Mouse (Mus musculus) limb, embryonic 10.5 days (tissue): Measurements from ENCODE around the gene Adra2b. TPM values are rescaled to one million over a fixed set of nuclear protein-coding genes. Genes with fewer than 3 reads are reported as not detected.

Source experiments
- DNase-seq: peaks from one replicate; pipeline ENCODE4 v3.0.0-alpha.2; 2017; ENCODE audit warnings: low spot score
- H3K27ac ChIP-seq: fragments of 300-500 bp; sonication (generic); 2 replicates; pipeline ENCODE4 v1.5.1; 2016; ENCODE audit warnings: mild to moderate bottlenecking
- H3K27me3 ChIP-seq: fragments of 300-500 bp; sonication (generic); 2 replicates; pipeline ENCODE4 v1.6.1; 2016; ENCODE audit warnings: low read depth, mild to moderate bottlenecking; ENCODE audit not compliant: poor library complexity, severe bottlenecking
- H3K36me3 ChIP-seq: fragments of 300-500 bp; sonication (generic); 2 replicates; pipeline ENCODE4 v1.6.1; 2016; ENCODE audit warnings: mild to moderate bottlenecking, moderate library complexity
- H3K4me1 ChIP-seq: fragments of 300-500 bp; sonication (generic); 2 replicates; pipeline ENCODE4 v1.6.1; 2016
- H3K4me3 ChIP-seq: fragments of 300-500 bp; sonication (generic); 2 replicates; pipeline ENCODE4 v1.5.1; 2016; ENCODE audit warnings: mild to moderate bottlenecking, moderate library complexity
- H3K9me3 ChIP-seq: fragments of 300-500 bp; sonication (generic); replicated peaks from 2 replicates; pipeline ENCODE4 v1.6.1; 2016; ENCODE audit warnings: mild to moderate bottlenecking
- WGBS: fragments of 180-500 bp; shearing (Covaris S2); methylation state at CpG from one replicate; pipeline ENCODE4 v1.1.7; 2016; 5-methylcytosine and 5-hydroxymethylcytosine counted together
- polyA plus RNA-seq: library from polyadenylated mRNA; unstranded; fragments of >200 nt; fragmentation: Nextera tagmentation; extraction: Ambion mirVana; gene quantifications from 2 replicates; pipeline ENCODE4 v1.2.1, GENCODE M21; 2016

The Adra2b gene
- polyA plus RNA-seq, 1 experiment from 2014 or later: 1.7 TPM

DNA sequence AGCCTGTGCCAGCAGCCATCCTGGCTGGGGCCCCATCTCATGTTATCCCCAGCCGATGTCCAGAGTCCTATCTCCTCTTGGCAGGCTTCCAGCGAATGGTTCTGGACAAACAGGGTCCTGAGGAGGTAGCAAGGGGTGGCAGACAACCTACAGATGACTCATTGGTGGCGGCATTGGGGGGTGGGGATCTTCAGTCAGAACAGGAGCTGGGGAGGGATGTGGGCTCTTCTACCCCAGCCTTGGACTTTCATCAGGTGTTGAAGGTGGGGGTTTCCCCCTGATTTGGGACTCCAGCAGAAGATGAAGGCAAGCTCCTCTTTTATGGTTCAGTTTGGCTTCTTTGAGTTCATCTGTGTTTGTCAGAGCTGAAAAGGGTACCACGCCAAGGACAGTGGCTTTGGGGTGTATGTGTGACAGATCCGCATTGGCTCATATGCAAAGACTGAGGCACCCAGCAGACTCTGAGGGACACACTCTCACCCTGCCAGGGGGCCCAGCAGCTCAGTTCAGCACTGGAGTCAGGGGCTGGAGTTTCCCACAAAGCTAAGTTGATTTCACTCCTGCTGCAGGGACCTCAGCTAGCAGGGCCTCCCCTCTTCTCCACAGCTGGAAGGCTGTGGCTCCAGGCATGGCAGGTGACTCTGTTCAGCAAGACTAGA, 28.9 kb upstream of the Adra2b start:
- peaks cover 42% of the 10 kb centered on the region for H3K4me1 ChIP-seq
- H3K4me3 ChIP-seq: no peak overlapping the region
- H3K36me3 ChIP-seq: no peaks in the 10 kb centered on the region
- WGBS: 80% methylated on average over 5 of the region's 5 CpGs
- no peak for DNase-seq
- no peaks in the 10 kb centered on the region for H3K9me3 ChIP-seq
- peaks cover 55% of the 10 kb centered on the region for H3K27me3 ChIP-seq
- no peak overlapping the region for H3K27ac ChIP-seq

DNA sequence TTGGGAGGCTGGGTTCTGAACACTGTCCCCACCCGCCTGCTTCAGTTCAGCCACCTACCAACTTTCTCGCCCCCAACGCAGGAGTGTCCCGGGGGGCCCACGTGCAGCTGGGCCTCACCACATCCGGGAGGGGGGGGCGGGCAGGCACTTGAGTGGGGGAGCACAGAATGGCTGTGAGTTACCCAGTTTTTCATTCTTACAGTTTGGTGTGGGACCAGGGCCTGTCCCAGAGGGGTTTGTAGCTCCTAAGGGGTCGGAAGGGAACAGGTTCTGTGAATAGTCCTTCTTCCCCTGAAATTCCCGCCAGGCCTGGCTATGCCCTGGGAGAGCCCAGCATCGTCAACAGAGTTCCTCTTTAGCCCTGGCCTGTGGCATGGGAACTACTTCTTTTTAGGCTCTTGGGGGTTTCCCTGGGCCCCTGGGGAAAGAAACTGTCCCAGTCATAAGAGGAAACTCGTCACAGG, 27.9 kb upstream of the Adra2b start:
- Histone ChIP-seq H3K36me3 (no peaks in the 10 kb centered on the region), H3K27me3 (peaks cover 55% of the 10 kb centered on the region), H3K4me1 (peaks cover 39% of the 10 kb centered on the region), H3K4me3 (peak overlapping the region; percentile 66), H3K27ac (0 out of 2 replicates have a peak overlapping the region, but pooled peaks have one; percentile 3), H3K9me3 (no peaks in the 10 kb centered on the region)
- 55% methylated on average over 11 of the region's 11 CpGs for WGBS
- DNase-seq: no peak

DNA sequence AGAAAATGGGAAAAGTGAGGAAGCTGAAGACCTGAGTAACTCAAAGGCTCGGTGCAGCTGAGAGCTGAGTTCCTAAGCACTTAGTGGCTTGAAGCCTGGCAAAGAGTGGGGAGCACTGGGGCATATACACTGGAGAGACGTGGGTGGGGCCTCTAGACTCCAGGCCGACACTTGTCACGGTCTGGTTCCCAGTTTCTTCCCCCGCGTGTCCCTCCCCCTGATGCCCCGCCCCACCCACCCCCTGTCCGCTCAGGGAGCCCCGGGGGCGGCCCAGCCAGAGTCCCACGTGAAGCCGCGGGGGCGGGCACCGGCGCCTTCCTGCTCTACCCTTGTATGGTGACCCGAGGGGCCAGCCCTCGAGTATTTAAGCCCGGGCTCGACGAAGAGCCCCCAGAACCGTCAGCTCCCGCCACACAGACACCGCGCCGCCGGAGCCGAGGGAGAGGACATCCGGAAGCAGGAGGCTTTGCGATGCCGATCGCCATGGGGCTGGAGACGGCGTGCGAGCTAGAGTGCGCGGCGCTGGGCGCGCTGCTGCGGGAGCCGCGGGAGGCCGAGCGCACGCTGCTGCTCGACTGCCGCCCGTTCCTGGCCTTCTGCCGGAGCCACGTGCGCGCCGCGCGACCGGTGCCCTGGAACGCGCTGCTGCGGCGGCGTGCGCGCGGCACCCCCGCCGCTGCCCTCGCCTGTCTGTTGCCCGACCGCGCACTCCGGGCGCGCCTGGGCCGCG, 27.1 kb upstream of the Adra2b start, which contains the start of gene Dusp2:
Dusp2 (plus strand) TSS at position 393 of the 730 bp plus-strand sequence.
- under 1% methylated on average over 73 of the region's 76 CpGs for WGBS
- peaks cover 39% of the 10 kb centered on the region for H3K4me1 ChIP-seq
- peaks cover 55% of the 10 kb centered on the region for H3K27me3 ChIP-seq
- no peaks in the 10 kb centered on the region for H3K36me3 ChIP-seq
- peak; percentile 69 for DNase-seq
- H3K27ac ChIP-seq: peak within 1 kb of the TSS; percentile 81
- peak within 1 kb of the TSS; percentile 66 for H3K4me3 ChIP-seq
- no peaks in the 10 kb centered on the region for H3K9me3 ChIP-seq

DNA sequence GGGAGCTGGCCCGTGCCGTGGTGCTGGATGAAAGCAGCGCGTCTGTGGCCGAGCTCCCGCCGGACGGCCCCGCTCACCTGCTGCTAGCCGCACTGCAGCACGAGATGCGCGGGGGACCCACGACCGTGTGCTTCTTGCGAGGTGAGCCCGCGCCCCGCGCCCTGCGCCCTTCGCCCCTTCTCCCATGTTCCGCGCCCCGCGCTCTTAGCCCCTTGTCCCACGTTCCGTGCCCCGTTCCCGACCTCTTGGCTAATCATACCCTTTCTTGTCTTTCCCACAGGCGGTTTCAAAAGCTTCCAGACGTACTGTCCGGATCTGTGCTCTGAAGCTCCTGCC, 26.5 kb upstream of the Adra2b start:
- Histone ChIP-seq H3K4me3 (peak overlapping the region; percentile 66), H3K27me3 (peaks cover 55% of the 10 kb centered on the region), H3K9me3 (no peaks in the 10 kb centered on the region), H3K4me1 (peaks cover 39% of the 10 kb centered on the region), H3K27ac (peak overlapping the region; percentile 81), H3K36me3 (no peaks in the 10 kb centered on the region)
- DNase-seq: no peak
- 5% methylated on average over 33 of the region's 33 CpGs for WGBS

DNA sequence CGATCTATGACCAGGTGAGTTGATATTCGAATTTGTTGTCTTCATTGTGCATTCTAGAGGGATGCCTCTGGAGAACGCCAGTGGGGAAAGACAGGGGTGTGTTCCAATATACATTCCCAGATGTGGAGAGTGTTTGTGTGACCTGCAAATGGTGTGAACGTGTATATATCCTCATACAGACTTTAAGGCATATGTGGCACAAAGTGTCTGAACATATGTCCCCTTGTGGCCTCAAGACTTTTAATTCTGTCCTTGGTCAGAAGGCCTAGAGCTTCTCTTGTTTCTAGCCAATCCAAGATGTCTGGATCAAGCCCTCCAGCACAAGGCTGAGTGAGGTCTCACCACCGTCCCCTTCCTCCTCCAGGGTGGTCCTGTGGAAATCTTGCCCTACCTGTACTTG, 26.1 kb upstream of the Adra2b start:
- no peak for DNase-seq
- peaks cover 39% of the 10 kb centered on the region for H3K4me1 ChIP-seq
- peaks cover 55% of the 10 kb centered on the region for H3K27me3 ChIP-seq
- no peak overlapping the region for H3K27ac ChIP-seq
- no peaks in the 10 kb centered on the region for H3K9me3 ChIP-seq
- WGBS: 51% methylated on average over 5 of the region's 5 CpGs
- H3K4me3 ChIP-seq: peak overlapping the region; percentile 66
- H3K36me3 ChIP-seq: no peaks in the 10 kb centered on the region

DNA sequence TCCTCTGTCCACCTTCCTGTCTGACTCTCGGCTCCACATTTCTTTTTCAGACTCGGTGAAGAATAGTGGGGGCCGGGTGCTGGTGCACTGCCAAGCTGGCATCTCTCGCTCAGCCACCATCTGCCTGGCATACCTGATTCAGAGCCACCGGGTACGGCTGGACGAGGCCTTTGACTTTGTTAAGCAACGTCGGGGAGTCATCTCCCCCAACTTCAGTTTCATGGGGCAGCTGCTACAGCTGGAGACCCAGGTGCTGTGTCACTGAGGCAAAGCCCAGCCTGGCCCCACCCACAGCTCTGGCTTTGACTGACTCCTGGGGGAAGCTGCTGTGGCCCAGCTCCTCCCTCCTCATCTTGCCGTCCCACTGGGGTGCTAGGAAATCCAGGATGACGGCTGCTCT, 25.5 kb upstream of the Adra2b start:
- peaks cover 39% of the 10 kb centered on the region for H3K4me1 ChIP-seq

DNA sequence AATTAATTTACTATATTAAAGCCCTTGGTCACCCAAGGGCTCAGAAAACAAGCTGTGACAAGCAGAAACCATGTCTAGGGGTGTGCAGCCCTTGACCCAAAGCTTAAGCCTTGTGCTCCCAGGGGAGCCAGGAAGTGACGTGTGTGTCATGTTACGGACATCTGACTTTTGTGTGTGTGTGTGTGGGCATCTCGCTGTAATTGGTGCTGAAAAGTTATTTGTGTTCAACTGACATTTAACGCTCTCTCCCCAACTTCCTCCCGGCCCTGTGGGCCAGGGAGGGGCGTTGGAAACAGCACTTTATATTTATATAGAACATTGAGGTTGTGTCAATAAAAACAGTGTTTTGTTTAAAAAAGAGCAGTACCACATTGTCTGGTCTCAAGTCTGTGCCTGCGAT, 25.0 kb upstream of the Adra2b start:
- no peak for DNase-seq
- Histone ChIP-seq H3K4me3 (0 out of 2 replicates have a peak overlapping the region, but pooled peaks have one; percentile 6), H3K36me3 (no peaks in the 10 kb centered on the region), H3K4me1 (peaks cover 38% of the 10 kb centered on the region), H3K9me3 (no peaks in the 10 kb centered on the region), H3K27ac (no peak overlapping the region), H3K27me3 (peaks cover 50% of the 10 kb centered on the region)
- 63% methylated on average over 7 of the region's 7 CpGs for WGBS

More for the DNA sequence above, 25.5 kb upstream of the Adra2b start:
- 67% methylated on average over 11 of the region's 11 CpGs for WGBS
- H3K4me3 ChIP-seq: peak overlapping the region; percentile 66
- no peak overlapping the region for H3K27ac ChIP-seq
- H3K27me3 ChIP-seq: peaks cover 55% of the 10 kb centered on the region
- H3K36me3 ChIP-seq: no peaks in the 10 kb centered on the region
- no peaks in the 10 kb centered on the region for H3K9me3 ChIP-seq
- no peak for DNase-seq

DNA sequence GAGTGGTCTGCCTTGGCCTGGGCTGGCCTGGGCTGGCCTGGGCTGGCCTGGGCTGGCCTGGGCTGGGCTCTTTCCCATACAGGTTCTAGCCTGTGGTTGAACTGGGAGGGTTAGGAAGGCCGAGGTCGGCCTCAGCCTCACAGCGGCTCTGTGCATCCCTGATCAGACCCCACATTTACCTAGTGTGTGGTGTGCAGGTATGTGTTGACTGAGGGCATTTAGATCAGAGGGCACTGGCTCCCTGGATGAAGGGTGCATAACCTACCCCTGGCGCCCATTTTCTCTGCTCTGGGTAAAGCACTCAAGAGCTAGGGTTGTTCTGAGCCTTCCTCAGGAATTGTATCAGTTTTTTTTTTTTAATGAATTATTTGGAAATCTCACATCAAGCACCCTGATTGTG, 24.6 kb upstream of the Adra2b start, which contains the start of gene Astl:
Astl (plus strand) TSS at position 224 of the 400 bp plus-strand sequence.
- H3K9me3 ChIP-seq: no peaks in the 10 kb centered on the region
- H3K4me3 ChIP-seq: peak within 1 kb of the TSS; percentile 66; the same call in 1 of the 2 replicates
- H3K36me3 ChIP-seq: no peaks in the 10 kb centered on the region
- WGBS: 78% methylated on average over 4 of the region's 4 CpGs
- no peak for DNase-seq
- H3K27ac ChIP-seq: no peak within 1 kb of the TSS
- H3K4me1 ChIP-seq: peaks cover 34% of the 10 kb centered on the region
- peaks cover 48% of the 10 kb centered on the region for H3K27me3 ChIP-seq

DNA sequence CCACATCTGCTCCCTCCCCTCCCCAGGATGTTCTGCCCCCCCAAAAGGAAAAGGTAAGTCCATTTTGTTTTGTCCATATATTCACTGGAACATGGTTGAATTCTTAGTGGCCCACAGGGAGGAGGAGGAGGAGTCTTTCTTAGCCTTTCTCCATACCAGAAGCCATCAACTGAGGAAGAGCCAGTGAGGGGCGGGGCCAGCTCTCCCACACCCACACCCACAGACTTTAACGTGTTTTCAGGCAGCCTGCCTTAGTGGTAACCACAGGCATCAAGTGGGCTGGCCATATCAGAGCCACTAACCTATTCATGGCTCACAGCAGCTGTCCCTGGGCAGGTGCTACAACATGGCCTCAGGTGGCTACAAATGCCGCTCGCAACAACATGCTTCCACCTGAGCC, 24.2 kb upstream of the Adra2b start:
- DNase-seq: no peak
- H3K4me3 ChIP-seq: no peak overlapping the region
- H3K27ac ChIP-seq: no peak overlapping the region
- no peaks in the 10 kb centered on the region for H3K9me3 ChIP-seq
- peaks cover 46% of the 10 kb centered on the region for H3K27me3 ChIP-seq
- H3K36me3 ChIP-seq: no peaks in the 10 kb centered on the region
- WGBS: 73% methylated on average over 4 of the region's 4 CpGs
- H3K4me1 ChIP-seq: peaks cover 31% of the 10 kb centered on the region

DNA sequence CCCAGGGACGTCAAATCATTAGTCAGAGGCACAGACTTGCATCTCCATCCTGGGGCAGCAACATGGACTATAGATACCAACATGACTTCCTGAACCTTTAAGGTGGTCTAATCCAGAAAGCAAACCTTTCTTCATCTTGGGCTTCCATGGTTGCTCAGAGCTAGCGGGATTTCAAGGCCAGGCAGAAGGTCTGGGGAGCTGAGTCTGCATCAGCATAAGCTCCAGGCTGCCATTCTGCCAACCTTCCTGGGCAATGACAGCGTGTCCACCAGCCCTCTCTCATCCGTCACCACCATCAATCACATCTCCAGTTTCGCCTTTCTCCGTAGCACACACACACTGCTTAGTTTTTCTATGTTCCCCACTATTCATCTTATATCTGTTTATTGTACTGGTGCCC, 23.7 kb upstream of the Adra2b start:
- H3K36me3 ChIP-seq: no peaks in the 10 kb centered on the region
- no peak for DNase-seq
- peaks cover 42% of the 10 kb centered on the region for H3K27me3 ChIP-seq
- H3K4me3 ChIP-seq: no peak overlapping the region
- WGBS: 79% methylated on average over 6 of the region's 6 CpGs
- no peak overlapping the region for H3K27ac ChIP-seq
- no peaks in the 10 kb centered on the region for H3K9me3 ChIP-seq
- H3K4me1 ChIP-seq: peaks cover 30% of the 10 kb centered on the region

DNA sequence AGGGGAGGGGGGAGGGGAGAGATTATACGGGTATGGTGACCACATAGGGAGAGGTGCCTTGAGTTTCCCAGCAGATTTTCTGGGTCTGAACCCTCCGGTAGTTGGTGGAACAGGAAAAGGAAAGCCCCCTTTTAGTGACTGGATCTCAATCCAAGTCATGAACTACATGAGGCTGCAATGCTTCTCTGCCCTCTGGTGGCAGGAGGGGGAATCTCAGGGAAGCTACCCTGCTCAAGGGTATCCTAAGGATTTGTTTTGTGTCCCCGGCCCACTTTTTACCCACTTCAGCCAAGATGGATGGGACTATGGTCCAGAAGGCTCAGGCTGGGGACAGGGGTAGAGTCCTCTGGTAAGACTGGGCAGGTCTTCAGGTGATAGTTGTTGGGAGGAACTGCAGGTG, 21.8 kb upstream of the Adra2b start:
- DNase-seq: peak; percentile 79
- peaks cover 23% of the 10 kb centered on the region for H3K27me3 ChIP-seq
- 21% methylated on average over 3 of the region's 3 CpGs for WGBS
- H3K4me3 ChIP-seq: no peak overlapping the region
- no peaks in the 10 kb centered on the region for H3K9me3 ChIP-seq
- no peaks in the 10 kb centered on the region for H3K36me3 ChIP-seq
- H3K4me1 ChIP-seq: peaks cover 17% of the 10 kb centered on the region
- H3K27ac ChIP-seq: no peak overlapping the region

DNA sequence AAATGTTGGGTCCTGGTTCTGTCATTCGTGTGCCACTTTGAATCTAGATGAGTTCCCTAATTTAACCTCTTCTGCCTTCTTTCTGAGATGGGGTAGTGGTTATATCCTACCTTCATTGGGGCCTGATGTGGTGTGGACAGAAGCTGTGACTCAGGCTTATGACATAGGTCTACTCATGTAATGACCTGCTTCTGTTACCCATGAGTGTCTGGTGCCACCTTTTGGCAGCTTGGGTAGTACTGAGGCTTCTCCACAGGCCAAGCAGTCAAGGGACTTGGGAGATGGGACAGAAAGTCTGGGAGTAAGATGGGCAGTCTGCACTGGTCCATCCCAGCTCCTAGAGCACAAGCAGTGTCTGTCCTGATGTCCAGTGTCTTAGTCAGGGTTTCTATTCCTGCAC, 16.7 kb upstream of the Adra2b start:
- Histone ChIP-seq H3K27me3 (peaks cover 12% of the 10 kb centered on the region; the same call in 1 of the 2 replicates), H3K4me3 (no peak overlapping the region), H3K27ac (no peak overlapping the region), H3K36me3 (no peaks in the 10 kb centered on the region), H3K4me1 (no peaks in the 10 kb centered on the region), H3K9me3 (no peaks in the 10 kb centered on the region)
- WGBS: 83% methylated on average over 1 of the region's 1 CpGs
- DNase-seq: no peak
